Mouse (Mus musculus): ENCODE data around the gene Fh1. TPM values are rescaled to one million over a fixed set of nuclear protein-coding genes. Genes with fewer than 3 reads are reported as not detected.

The Fh1 gene
- polyA plus RNA-seq, 1 experiment from 2014 or later, result 75.4 TPM

Other genes with a start within 250 kb of the Fh1 start
- not detected in 2 replicates for gene Rgs7, start 133.1 kb downstream of the Fh1 start, polyA plus RNA-seq (2015; fragmentation: Nextera tagmentation; extraction: Ambion mirVana)
- 12.0 and 12.9 TPM in 2 replicates for gene Kmo, start 5.3 kb downstream of the Fh1 start, polyA plus RNA-seq (2015; fragmentation: Nextera tagmentation; extraction: Ambion mirVana)
- 1.3 and 1.5 TPM in 2 replicates for gene Opn3, start 67.1 kb upstream of the Fh1 start, polyA plus RNA-seq (2015; fragmentation: Nextera tagmentation; extraction: Ambion mirVana)
- 0.73 and 0.76 TPM in 2 replicates for gene Chml, start 67.3 kb upstream of the Fh1 start, polyA plus RNA-seq (2015; fragmentation: Nextera tagmentation; extraction: Ambion mirVana)
- gene Wdr64, start 73.0 kb upstream of the Fh1 start, polyA plus RNA-seq (2015; fragmentation: Nextera tagmentation; extraction: Ambion mirVana), result not detected in 2 replicates